Mouse (Mus musculus) ES-E14 (cell line): ENCODE measurements around the gene Kat6b. TPM values are rescaled to one million over a fixed set of nuclear protein-coding genes. Genes with fewer than 3 reads are reported as not detected.

Source experiments
- DNase-seq: peaks from one replicate; pipeline ENCODE4 v3.0.0-alpha.2; 2013; ENCODE audit warnings: low read depth, low spot score
- H3K27ac ChIP-seq: 2 replicates; pipeline ENCODE4 v1.5.1; 2012; ENCODE audit warnings: low read depth, mild to moderate bottlenecking, low read length, moderate library complexity, mixed read lengths; ENCODE audit not compliant: poor library complexity, insufficient read depth, severe bottlenecking
- H3K36me3 ChIP-seq: 2 replicates; pipeline ENCODE4 v1.6.1; 2012; ENCODE audit warnings: mild to moderate bottlenecking, low read length, moderate library complexity, mixed read lengths; ENCODE audit not compliant: control insufficient read depth, poor library complexity, insufficient read depth, severe bottlenecking
- H3K4me1 ChIP-seq, 2 experiments: fragments of 150-350 bp in 1 of 2; sonication (generic) in 1 of 2; 2 replicates each; pipeline ENCODE4 v1.6.1; 2012; ENCODE audit warnings: low read length in 2 of 2, mild to moderate bottlenecking in 1 of 2, mixed read lengths in 1 of 2; ENCODE audit not compliant: control insufficient read depth in 2 of 2, insufficient read depth in 2 of 2, poor library complexity in 1 of 2
- H3K4me3 ChIP-seq, 2 experiments: fragments of 150-350 bp in 1 of 2; sonication (generic) in 1 of 2; 2 replicates each; pipeline ENCODE4 v1.5.1; 2012; ENCODE audit warnings: low read length in 2 of 2, low read depth in 1 of 2, mild to moderate bottlenecking in 1 of 2, mixed read lengths in 1 of 2; ENCODE audit not compliant: insufficient read depth in 1 of 2, poor library complexity in 1 of 2, severe bottlenecking in 1 of 2
- H3K9ac ChIP-seq: 2 replicates; pipeline ENCODE4 v1.6.1; 2012; ENCODE audit warnings: low read depth, mild to moderate bottlenecking, low read length, mixed read lengths; ENCODE audit not compliant: poor library complexity, insufficient read depth, severe bottlenecking
- H3K9me3 ChIP-seq: fragments of 150-350 bp; sonication (generic); 2 replicates; pipeline ENCODE4 v1.6.1; 2012; ENCODE audit warnings: low read depth, mild to moderate bottlenecking, low read length; ENCODE audit not compliant: control insufficient read depth, insufficient read depth
- CHD2 ChIP-seq: IDR thresholded peaks from 2 replicates; pipeline ENCODE4 v1.6.1; 2014; ENCODE audit warnings: mild to moderate bottlenecking, low read depth, low read length, inconsistent platforms
- HCFC1 ChIP-seq: IDR thresholded peaks from 2 replicates; pipeline ENCODE4 v1.6.1; 2012; ENCODE audit warnings: low read length, inconsistent platforms, borderline replicate concordance; ENCODE audit not compliant: insufficient read depth
- MAFK ChIP-seq: IDR thresholded peaks from 2 replicates; pipeline ENCODE4 v1.6.1; 2014; ENCODE audit warnings: mild to moderate bottlenecking, low read depth, low read length, inconsistent platforms; ENCODE audit not compliant: insufficient read depth
- ZC3H11A ChIP-seq: IDR thresholded peaks from 2 replicates; pipeline ENCODE4 v1.6.1; 2012; ENCODE audit warnings: low read depth, mild to moderate bottlenecking, inconsistent platforms, low read length, borderline replicate concordance
- ZNF384 ChIP-seq: IDR thresholded peaks from 2 replicates; pipeline ENCODE4 v1.6.1; 2012; ENCODE audit warnings: low read depth, low read length, inconsistent platforms
- in situ Hi-C, 2 experiments: fragments of 600-800 bp; cut with MboI; formaldehyde crosslinking; loops; one replicate each; pipeline ENCODE4 v1.15.1; 2025; ENCODE audit warnings: low sequenced_read_pairs in 2 of 2, inconsistent platforms in 1 of 2; ENCODE audit not compliant: unreplicated experiment in 2 of 2
- total RNA-seq: library from RNA; depleted of rRNA; stranded (reverse); fragments of 300-350 nt; gene quantifications from 2 replicates; pipeline ENCODE4 v1.2.3, GENCODE M21; 2012

Gene Kat6b
- total RNA-seq, 1 experiment, result 172 TPM

DNA sequence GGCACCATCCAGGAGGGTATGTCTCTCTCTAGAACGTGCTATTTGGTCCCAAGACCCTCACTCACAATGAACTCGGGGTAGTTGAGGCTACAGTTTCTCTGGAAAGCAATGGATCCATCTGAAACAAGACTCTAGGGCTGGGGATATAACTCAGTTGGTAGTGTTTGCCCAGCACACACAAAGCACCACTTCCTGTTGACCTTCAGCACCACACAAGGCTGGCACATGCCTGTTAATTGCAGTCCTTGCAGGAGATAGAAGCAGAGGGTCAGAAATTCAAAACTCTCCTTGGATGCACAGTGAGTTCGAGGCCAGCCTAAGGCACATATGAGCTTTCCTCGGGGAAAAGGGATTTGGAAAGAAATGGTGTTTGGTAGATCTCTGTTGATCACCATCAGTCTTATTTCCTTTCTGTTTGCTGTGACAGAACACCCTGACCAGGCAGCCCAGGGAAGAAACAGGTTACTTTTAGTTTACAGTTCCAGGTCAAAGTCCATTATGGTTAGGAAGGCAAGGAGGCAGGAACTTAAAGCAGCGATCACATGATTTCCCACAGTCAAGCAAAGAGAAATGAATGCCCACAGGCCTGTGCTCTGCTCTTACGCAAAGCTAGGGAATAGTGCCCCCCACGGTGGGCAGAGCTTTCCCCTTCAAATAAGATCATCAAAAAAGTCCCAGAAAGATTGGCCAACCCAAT lies 25.4 kb upstream of the Kat6b start:
- H3K9me3 ChIP-seq, result no peaks in the 10 kb centered on the region
- no peaks in the 10 kb centered on the region for H3K36me3 ChIP-seq

DNA sequence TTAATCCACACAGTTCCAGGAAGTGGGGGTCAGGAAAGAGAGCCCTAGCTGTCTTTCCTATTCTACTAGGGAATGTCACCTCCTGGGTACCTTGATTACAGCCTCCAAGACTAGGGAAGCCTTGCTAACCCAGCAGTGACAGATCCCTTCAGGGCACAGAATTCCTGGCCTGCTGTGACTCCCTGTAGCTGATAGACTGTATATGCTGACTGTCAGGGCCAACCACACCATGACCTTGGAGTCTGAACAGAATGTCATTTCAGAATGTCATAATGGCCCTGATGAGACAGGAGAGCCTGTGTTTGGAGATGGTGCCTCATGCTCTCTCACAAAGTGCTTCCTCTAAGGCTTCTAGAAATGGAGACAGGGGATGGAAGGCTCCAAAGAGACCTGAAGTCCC lies 24.7 kb upstream of the Kat6b start:
- Histone ChIP-seq H3K9ac (no peak overlapping the region), H3K4me3 (no peak overlapping the region), H3K36me3 (no peaks in the 10 kb centered on the region), H3K9me3 (no peaks in the 10 kb centered on the region), H3K27ac (no peak overlapping the region), H3K4me1 (peaks cover 0 to 19% of the 10 kb centered on the region in 2 experiments; a peak in 3 of 4 replicates)
- in situ Hi-C loops, result no loop called here
- TF ChIP-seq ZC3H11A, result no peak
- no peak for TF ChIP-seq ZNF384
- no peak for TF ChIP-seq MAFK
- no peak for TF ChIP-seq CHD2
- no peak for TF ChIP-seq HCFC1
- DNase-seq, result no peak

More for the DNA sequence above, 25.4 kb upstream of the Kat6b start:
- in situ Hi-C loops, result no loop called here
- no peak overlapping the region for H3K9ac ChIP-seq
- TF ChIP-seq ZNF384 (no peak), CHD2 (no peak), MAFK (no peak), ZC3H11A (no peak), HCFC1 (no peak)
- no peak overlapping the region for H3K27ac ChIP-seq
- peaks cover 0 to 20% of the 10 kb centered on the region in 2 experiments; a peak in 3 of 4 replicates for H3K4me1 ChIP-seq
- DNase-seq, result no peak
- no peak overlapping the region for H3K4me3 ChIP-seq

DNA sequence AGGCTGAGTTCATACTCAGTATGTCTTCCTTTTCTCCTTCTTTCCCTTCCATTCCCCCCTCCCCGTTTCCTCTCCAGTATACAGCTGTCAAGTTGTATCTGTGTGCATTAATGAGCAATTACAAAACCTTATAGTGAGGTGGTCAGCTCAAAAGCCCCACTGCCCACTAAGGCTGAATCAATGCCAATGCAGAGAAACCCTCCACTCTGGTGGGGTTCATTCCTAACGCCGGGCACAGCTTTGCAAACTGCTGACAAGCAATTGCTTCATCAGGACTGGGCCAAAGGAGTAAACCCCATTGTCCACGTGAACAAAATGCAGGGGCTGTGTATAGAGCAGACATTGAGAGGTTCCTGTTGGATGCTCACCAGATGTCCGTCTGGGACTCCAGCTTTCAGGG lies 23.4 kb upstream of the Kat6b start:
- DNase-seq, result no peak
- in situ Hi-C loops, result no loop called here

DNA sequence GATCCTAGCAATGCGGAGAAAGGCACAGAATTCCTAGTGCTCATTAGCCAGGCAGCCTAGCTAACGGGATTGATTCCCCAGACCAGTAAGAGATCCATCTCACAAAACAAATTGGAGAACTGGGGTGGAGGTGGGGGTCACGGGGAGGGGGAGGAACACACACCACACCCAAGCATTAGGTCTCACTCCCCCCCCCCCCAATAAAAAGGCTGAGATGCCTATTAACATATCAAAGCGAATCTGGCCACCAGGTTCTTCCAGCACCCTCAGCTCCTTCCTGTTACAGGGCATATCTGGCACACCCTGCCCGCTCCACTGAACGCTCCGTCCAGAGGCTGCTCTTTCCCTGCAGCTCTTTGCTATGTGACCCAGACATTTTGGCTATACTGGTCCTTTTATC lies 22.5 kb upstream of the Kat6b start:
- Histone ChIP-seq H3K36me3 (no peaks in the 10 kb centered on the region), H3K9ac (peak overlapping the region; percentile 6; the same call in 1 of the 2 replicates), H3K4me3 (no peak overlapping the region), H3K9me3 (no peaks in the 10 kb centered on the region), H3K4me1 (peaks cover 5 to 20% of the 10 kb centered on the region in 2 experiments; a peak in 2 of 4 replicates), H3K27ac (no peak overlapping the region)
- DNase-seq, result no peak
- no peak for TF ChIP-seq ZC3H11A
- TF ChIP-seq CHD2, result no peak
- TF ChIP-seq ZNF384, result no peak
- TF ChIP-seq MAFK, result no peak
- TF ChIP-seq HCFC1, result no peak
- in situ Hi-C loops, result no loop called here

More for the DNA sequence above, 23.4 kb upstream of the Kat6b start:
- TF ChIP-seq MAFK (no peak), ZNF384 (no peak), CHD2 (no peak), ZC3H11A (no peak), HCFC1 (no peak)
- Histone ChIP-seq H3K4me1 (peaks cover 3 to 17% of the 10 kb centered on the region in 2 experiments; a peak in 2 of 4 replicates), H3K4me3 (no peak overlapping the region), H3K9ac (no peak overlapping the region), H3K27ac (no peak overlapping the region), H3K9me3 (no peaks in the 10 kb centered on the region), H3K36me3 (no peaks in the 10 kb centered on the region)

DNA sequence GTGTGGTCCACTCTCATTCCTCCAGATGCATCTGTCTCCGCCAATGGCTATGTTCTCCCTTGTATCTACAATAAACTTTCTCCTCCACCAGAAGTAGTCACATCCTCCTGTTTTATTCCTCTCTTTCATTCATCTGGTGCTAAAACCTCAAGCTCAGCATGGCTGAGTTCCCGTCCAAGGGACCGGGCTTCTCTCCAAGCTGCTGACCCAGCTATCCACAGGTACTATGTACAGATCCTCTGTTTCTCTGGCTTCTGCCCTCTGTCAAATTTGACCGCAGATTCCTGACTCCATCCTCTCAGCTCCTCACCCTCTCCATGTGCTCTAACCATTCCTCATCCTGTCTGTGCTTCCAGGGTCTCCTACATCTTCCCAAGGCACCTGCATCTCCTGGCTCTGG lies 22.1 kb upstream of the Kat6b start:
- H3K9ac ChIP-seq, result peak overlapping the region; percentile 6; the same call in 1 of the 2 replicates
- H3K9me3 ChIP-seq, result no peaks in the 10 kb centered on the region
- TF ChIP-seq ZC3H11A (no peak), ZNF384 (no peak), HCFC1 (no peak), CHD2 (no peak), MAFK (no peak)
- no peak overlapping the region for H3K4me3 ChIP-seq
- no peaks in the 10 kb centered on the region for H3K36me3 ChIP-seq
- DNase-seq, result no peak
- H3K27ac ChIP-seq, result no peak overlapping the region
- in situ Hi-C loops, result no loop called here
- H3K4me1 ChIP-seq, result peaks cover 5 to 20% of the 10 kb centered on the region in 2 experiments; a peak in 2 of 4 replicates
